ENCODE assay signal across 21 mouse cellular contexts in the genomic region with DNA sequence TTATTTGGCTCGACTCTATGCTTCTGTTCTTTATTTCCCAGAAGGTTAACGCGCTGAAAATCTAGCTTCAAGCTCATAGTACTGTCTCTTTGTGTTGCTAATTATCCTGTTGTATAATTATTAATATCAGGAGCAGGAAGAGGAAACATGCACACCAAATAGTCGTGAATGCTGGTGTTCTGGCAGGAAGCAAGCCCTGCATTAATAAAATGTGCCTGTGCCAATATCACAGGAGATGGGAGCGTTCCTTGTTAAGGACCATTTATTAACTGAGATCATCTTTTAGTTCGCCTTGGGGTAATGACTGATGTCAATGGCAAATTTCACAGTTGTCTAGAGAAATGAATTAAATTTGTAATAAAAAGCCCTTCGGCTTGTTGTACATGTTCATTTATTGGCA.
A peak's percentile ranks its signal among the peaks of the same experiment; 100 is the strongest.
DNase-seq lines count a peak whose midpoint lies in the region; ATAC-seq and TF ChIP-seq lines count a peak whose summit lies in the region.
"Had no signal": no experiment of that assay in that cellular context is flagged by ENCODE, and none has a peak within 500 bp of the region (broad histone marks: within the 10 kb centered on the region; RNA-seq: fewer than 3 reads in every experiment).

No protein-coding gene starts in this region.

- no peaks in the 10 kb centered on the region for H3K27me3 ChIP-seq in forebrain, embryonic 11.5 days (ENCODE audit: control insufficient read depth, insufficient read depth, low read length)
- H3K27me3 ChIP-seq in hindbrain, embryonic 13.5 days: no peaks in the 10 kb centered on the region
- H3K27me3 ChIP-seq in midbrain, embryonic 14.5 days (ENCODE audit: control insufficient read depth, insufficient read depth, low read length): no peaks in the 10 kb centered on the region
- H3K27me3 ChIP-seq in limb, embryonic 10.5 days (ENCODE audit: low read depth, poor library complexity, severe bottlenecking): no peaks in the 10 kb centered on the region
- H3K27me3 ChIP-seq in heart, embryonic 12.5 days (replicated peaks): no peaks in the 10 kb centered on the region
- H3K27me3 ChIP-seq: stomach, embryonic 15.5 days had no signal

- TF ChIP-seq CTCF in layer of hippocampus, adult 2 months (conservative IDR thresholded peaks at IDR 0.05): no peak

- H3K9me3 ChIP-seq in forebrain, embryonic 11.5 days (ENCODE audit: control insufficient read depth, low read length): no peaks in the 10 kb centered on the region
- no peaks in the 10 kb centered on the region for H3K9me3 ChIP-seq in hindbrain, embryonic 13.5 days
- no peaks in the 10 kb centered on the region for H3K9me3 ChIP-seq in midbrain, embryonic 14.5 days (ENCODE audit: control insufficient read depth, low read length)
- H3K9me3 ChIP-seq in limb, embryonic 10.5 days (replicated peaks): no peaks in the 10 kb centered on the region
- H3K9me3 ChIP-seq in heart, embryonic 12.5 days (replicated peaks): no peaks in the 10 kb centered on the region
- H3K9me3 ChIP-seq: limb, embryonic 15.5 days; stomach, embryonic 15.5 days had no signal

- H3K27ac ChIP-seq in layer of hippocampus, adult 2 months: peak overlapping the region; percentile 53
- H3K27ac ChIP-seq in forebrain, embryonic 11.5 days (ENCODE audit: low read depth, low read length): peak overlapping the region; percentile 8; the same call in 1 of the 2 replicates
- 0 out of 2 replicates have a peak overlapping the region, but pooled peaks have one; percentile 30 for H3K27ac ChIP-seq in hindbrain, embryonic 13.5 days
- H3K27ac ChIP-seq in midbrain, embryonic 14.5 days (replicated peaks; ENCODE audit: low read depth, low read length): no peak overlapping the region; the same call in 1 of the 2 replicates
- H3K27ac ChIP-seq in limb, embryonic 10.5 days: no peak overlapping the region
- no peak overlapping the region for H3K27ac ChIP-seq in heart, embryonic 12.5 days (ENCODE audit: poor library complexity, severe bottlenecking)
- H3K27ac ChIP-seq: limb, embryonic 15.5 days; stomach, embryonic 15.5 days had no signal

- ATAC-seq in forebrain, embryonic 11.5 days (replicated peaks; ENCODE audit: low FRiP score): no peak
- ATAC-seq in hindbrain, embryonic 13.5 days (ENCODE audit: low FRiP score): peak; percentile 41
- ATAC-seq in midbrain, embryonic 14.5 days (ENCODE audit: low FRiP score, low TSS enrichment): no peak
- ATAC-seq in heart, embryonic 12.5 days (ENCODE audit: insufficient number of reproducible peaks, low FRiP score): no peak
- ATAC-seq: intestine, postnatal 0 days had no signal

- H3K36me3 ChIP-seq in forebrain, embryonic 11.5 days (ENCODE audit: control insufficient read depth, insufficient read depth, low read length): no peaks in the 10 kb centered on the region
- no peaks in the 10 kb centered on the region for H3K36me3 ChIP-seq in hindbrain, embryonic 13.5 days
- H3K36me3 ChIP-seq in midbrain, embryonic 14.5 days (ENCODE audit: control insufficient read depth, insufficient read depth, low read length): no peaks in the 10 kb centered on the region
- no peaks in the 10 kb centered on the region for H3K36me3 ChIP-seq in limb, embryonic 10.5 days
- H3K36me3 ChIP-seq in heart, embryonic 12.5 days: no peaks in the 10 kb centered on the region
- H3K36me3 ChIP-seq: limb, embryonic 15.5 days; stomach, embryonic 15.5 days had no signal

- H3K4me1 ChIP-seq in forebrain, embryonic 11.5 days (replicated peaks; ENCODE audit: control insufficient read depth, insufficient read depth, low read length): peaks cover 9% of the 10 kb centered on the region; the same call in 1 of the 2 replicates
- peaks cover 27% of the 10 kb centered on the region for H3K4me1 ChIP-seq in hindbrain, embryonic 13.5 days (replicated peaks)
- peaks cover 32% of the 10 kb centered on the region for H3K4me1 ChIP-seq in midbrain, embryonic 14.5 days (ENCODE audit: control insufficient read depth, insufficient read depth, low read length)
- H3K4me1 ChIP-seq in limb, embryonic 10.5 days: 0 out of 2 replicates have a peak, but pooled peaks cover 11% of the 10 kb centered on the region
- H3K4me1 ChIP-seq in heart, embryonic 12.5 days (replicated peaks): peaks cover 4% of the 10 kb centered on the region; the same call in 1 of the 2 replicates
- H3K4me1 ChIP-seq: stomach, embryonic 15.5 days had no signal

- no peak overlapping the region for H3K9ac ChIP-seq in forebrain, embryonic 11.5 days (ENCODE audit: low read length)
- H3K9ac ChIP-seq in hindbrain, embryonic 13.5 days: no peak overlapping the region
- no peak overlapping the region for H3K9ac ChIP-seq in midbrain, embryonic 14.5 days (replicated peaks; ENCODE audit: low read length)
- no peak overlapping the region for H3K9ac ChIP-seq in heart, embryonic 12.5 days
- H3K9ac ChIP-seq: limb, embryonic 15.5 days; stomach, embryonic 15.5 days had no signal

- 43% methylated on average over 7 of the region's 7 CpGs for WGBS in forebrain, embryonic 11.5 days
- 24% methylated on average over 7 of the region's 7 CpGs for WGBS in hindbrain, embryonic 13.5 days
- WGBS in midbrain, embryonic 14.5 days: 8% methylated on average over 7 of the region's 7 CpGs
- 79% methylated on average over 7 of the region's 7 CpGs for WGBS in limb, embryonic 10.5 days
- 78% methylated on average over 7 of the region's 7 CpGs for WGBS in heart, embryonic 12.5 days

- H3K4me2 ChIP-seq in forebrain, embryonic 11.5 days (ENCODE audit: low read depth, low read length, severe bottlenecking): no peak overlapping the region
- no peak overlapping the region for H3K4me2 ChIP-seq in hindbrain, embryonic 13.5 days
- H3K4me2 ChIP-seq in midbrain, embryonic 14.5 days (ENCODE audit: low read length): peak overlapping the region; percentile 30
- H3K4me2 ChIP-seq in heart, embryonic 12.5 days: no peak overlapping the region
- H3K4me2 ChIP-seq: limb, embryonic 15.5 days; stomach, embryonic 15.5 days had no signal

- no peak for DNase-seq in layer of hippocampus, adult 2 months (ENCODE audit: low spot score in 2 of 2)
- no peak for DNase-seq in layer of hippocampus, postnatal 10 days (ENCODE audit: low spot score in 2 of 2)
- DNase-seq in forebrain, embryonic 11.5 days (ENCODE audit: low spot score): no peak
- peak; percentile 68 for DNase-seq in midbrain, embryonic 14.5 days
- no peak for DNase-seq in urinary bladder, adult 2 months (ENCODE audit: low spot score)
- DNase-seq in limb, embryonic 10.5 days (ENCODE audit: low spot score): no peak
- DNase-seq: adrenal gland, postnatal 10 days; B cell, adult 2 months; cerebellum, adult 11-12 months; heart, adult 11 months; heart, postnatal 4 days; kidney, postnatal 14 days; layer of hippocampus, adult 9-11 months; right cerebral cortex, adult 18-20 months; spleen, adult 18-20 months; thymus, adult 2 months had no signal

- no peak overlapping the region; the same call in 1 of the 2 replicates for H3K4me3 ChIP-seq in layer of hippocampus, adult 2 months
- no peak overlapping the region for H3K4me3 ChIP-seq in forebrain, embryonic 11.5 days (ENCODE audit: low read depth, low read length)
- no peak overlapping the region for H3K4me3 ChIP-seq in hindbrain, embryonic 13.5 days
- no peak overlapping the region for H3K4me3 ChIP-seq in midbrain, embryonic 14.5 days (replicated peaks; ENCODE audit: low read depth, low read length)
- H3K4me3 ChIP-seq in limb, embryonic 10.5 days: no peak overlapping the region
- no peak overlapping the region for H3K4me3 ChIP-seq in heart, embryonic 12.5 days
- H3K4me3 ChIP-seq: limb, embryonic 15.5 days; stomach, embryonic 15.5 days had no signal

Comparison
In these comparisons a context has a peak if more than half of its experiments do, and no peak if none do; other contexts are left out.
1. H3K27ac ChIP-seq: peak in layer of hippocampus, adult 2 months (single experiment), forebrain, embryonic 11.5 days (single experiment) and hindbrain, embryonic 13.5 days (single experiment); none in midbrain, embryonic 14.5 days (single experiment), limb, embryonic 10.5 days (single experiment) and heart, embryonic 12.5 days (single experiment).